Mouse (Mus musculus) layer of hippocampus, postnatal 36 days (tissue): ENCODE measurements at regions not wholly inside any gene's neighbourhood (a gene's known extent, or its start where the extent isn't known, plus 50 kb on each side); places are given as distances from the start of the nearest gene placed in this dataset.

Experiments used
- DNase-seq, 2 experiments: peaks; one replicate each; pipeline ENCODE4 v3.0.0; 2022
- microRNA-seq, 2 experiments: library from miRNA; unstranded; fragments of <30 nt; microRNA quantifications; one replicate each; pipeline ENCODE4 v1.2.0; 2021

DNA sequence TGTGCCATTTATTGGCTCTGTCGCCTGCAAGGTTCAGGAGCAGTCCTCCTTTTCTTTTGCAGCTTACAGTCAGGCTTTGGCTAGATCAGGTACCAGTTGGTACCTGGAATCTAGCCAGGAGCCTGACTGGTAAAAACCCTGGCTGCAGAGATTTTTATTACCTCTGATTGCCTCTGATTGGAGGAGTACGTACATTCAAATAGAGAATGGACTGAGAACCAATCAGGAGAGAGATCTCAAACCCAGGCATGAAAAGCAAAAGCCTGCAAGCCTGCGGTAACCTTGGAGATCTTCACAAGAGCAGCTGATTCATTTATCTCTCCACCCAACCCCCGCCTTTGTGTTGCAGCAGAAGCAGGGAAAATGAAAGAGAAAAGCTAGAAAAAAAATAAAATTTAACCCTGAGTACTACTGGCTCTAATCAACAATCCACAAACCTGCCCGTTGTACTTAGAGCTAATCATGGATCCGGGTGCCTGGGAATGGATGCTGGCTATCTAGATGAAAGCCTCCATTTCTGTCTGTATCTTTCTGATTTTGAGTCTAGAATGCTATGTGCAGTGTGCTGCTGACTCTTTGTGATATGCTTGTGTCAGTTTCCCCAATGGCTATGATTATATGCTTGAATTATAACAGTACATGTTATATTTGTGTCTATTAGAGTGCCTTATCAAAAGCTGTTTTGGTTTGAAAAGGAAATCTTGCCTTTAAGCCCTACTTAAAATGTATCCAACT is 406.2 kb upstream of the Ndn start:
- peak; percentile 31 to 60 for DNase-seq

DNA sequence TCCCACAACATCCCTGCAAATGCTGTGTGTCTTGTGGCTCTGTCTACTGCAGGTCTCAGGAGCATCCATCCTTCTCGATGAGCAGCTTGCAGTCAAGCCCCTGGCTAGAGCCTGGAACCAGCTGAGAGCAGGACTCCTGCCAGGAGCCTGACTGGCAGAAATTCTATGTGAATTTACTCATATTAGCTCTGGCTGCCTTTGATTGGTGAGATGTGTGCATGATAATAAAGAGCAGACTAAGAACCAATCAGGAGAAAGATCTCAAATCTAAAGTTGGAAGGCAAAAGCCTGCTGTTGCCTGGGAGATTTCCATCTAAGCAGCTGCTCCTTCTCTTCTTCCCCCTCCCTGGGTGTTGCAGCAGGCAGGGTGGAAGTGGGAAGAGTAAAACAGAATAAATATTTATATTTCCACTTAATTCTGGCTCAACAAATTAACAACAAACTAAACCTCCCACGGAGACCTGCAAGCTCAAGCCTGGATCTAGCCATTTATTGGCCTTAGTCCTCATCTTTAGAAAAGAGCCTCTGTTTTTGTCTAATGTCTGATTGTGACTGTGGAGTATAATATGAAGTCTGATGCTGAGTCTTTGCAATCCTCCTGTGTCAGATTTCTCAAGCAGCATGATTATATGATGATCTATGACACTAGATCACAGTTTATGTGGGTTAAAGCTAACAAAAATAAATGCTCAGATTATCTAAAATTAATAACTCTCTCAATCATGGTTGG is 364.0 kb upstream of the Ndn start:
- peak; percentile 56 to 59 for DNase-seq

DNA sequence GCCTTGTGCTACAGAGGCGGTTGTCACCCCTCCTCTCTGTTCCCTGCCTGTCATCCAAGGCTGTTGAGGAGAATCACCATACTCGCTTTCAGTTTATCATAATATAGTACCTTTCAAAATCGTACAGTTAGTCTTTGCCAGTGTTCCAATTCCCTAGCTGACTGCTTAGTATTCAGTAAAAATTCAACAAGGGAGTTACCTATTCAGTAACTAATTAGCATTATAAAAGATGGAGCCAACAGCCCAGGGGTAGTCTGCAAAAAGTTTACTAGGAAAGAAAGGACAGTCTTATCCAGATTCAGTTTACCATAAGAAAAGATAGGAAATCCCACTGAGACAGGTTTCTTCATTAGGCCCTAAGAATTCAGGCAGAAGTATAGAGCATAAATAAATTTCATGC is 319.7 kb upstream of the Ndn start:
- DNase-seq, result no peak

DNA sequence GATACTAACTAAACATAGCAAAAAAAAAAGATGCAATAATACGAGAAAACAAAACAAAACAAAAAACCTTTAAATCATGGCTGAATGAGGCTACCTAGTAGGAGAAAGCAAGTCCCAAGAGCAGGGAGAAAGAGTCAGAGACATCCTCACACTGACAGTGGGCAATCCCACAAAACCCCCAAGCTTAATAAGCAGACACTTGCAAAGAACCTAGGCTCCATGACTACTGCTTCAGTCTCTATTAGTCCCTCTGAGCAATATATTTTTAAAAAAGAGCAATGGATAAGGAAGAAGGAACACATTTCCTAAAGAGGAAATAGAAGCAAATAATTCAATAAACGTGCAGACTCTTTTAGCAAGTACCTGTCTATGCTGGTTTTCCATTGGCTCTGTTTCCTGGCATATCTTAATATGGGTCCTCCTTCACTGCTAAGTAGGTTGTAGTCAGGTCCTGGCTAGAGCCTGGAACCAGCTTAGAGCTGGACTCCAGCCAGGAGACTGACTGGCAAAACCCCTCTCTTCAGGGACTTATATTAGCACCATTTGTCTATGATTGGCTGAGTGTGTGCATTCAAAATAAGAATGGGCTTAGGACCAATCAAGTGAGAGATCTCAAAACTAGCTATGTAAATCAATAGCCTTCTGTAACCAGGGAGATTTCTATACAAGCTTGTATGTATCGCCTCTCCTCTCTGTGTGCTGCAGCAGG is 300.5 kb upstream of the Ndn start:
- DNase-seq, result peak; percentile 6 to 15

DNA sequence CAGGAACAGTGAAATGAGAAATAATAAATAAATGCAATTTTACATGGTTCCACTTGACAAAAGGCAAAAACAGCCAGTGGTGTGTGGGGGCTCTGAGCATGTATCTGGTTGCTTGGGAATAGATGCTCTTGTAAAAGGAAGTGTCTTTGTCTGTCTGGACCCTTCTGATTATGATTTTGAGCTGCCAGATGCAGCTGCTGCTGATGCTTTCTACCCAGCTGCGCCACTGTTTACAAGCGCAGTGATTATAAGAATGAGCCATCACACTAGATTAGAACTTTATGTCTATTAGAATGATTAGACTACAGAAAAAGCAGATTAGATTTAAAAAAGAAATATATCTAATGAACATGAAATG is 299.9 kb upstream of the Ndn start:
- DNase-seq, result no peak

DNA sequence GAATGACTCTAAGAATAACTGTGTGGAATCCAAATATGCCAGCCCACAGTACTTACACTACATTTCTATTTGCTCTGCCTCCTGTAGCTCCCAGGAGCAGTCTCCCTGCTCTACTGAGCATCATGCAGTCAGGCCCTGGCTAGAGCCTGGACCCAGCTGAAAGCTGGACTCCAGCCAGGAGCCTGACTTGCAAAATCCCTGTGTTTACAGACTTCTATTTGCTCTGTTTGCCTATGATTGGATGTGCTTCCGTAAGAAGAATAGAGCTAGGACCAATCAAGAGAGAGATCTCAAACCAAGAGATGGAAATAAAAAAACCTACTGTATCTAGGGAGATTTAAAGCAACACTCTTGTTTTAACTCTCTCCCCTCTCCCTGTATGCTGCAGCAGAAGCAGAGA is 267.8 kb upstream of the Ndn start:
- no peak for DNase-seq

DNA sequence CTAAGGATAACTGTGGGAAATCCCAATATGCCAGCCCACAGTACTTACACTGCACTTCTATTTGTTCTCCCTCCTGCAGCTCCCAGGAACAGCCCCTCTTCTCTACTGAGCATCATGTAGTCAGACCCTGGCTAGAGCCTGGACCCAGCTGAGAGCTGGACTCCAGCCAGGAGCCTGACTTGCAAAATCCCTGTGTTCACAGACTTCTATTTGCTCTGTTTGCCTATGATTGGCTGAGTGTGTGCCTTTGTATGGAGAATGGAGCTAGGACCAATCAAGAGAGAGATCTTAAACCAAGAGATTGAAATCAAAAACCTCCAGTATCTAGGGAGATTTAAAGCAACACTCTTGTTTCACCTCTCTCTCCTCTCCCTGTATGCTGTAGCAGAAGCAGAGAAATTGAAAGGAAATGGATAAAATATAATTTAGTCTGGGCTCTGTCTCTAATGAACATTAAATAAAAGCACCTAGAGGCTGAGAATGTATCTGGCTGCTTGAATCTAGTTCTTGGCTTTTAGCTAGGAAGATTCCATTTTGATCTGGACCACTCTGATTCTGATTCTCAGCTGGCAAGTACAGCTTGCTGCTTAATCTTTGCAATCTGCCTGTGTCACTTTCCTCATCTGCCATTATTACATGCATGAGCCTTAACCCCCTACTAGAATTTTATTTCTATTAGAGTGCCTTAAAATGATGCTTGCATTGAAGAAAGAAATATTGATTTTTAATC is 261.1 kb upstream of the Ndn start:
- peak in 1 of 2 experiments; percentile 10 for DNase-seq

Small RNA genes lying in the stretch of these regions (microRNA-seq; reads per million reads assigned to microRNA genes)
- gene Gm24923 (0.30 to 0.63 reads per million in 2 experiments), gene Mir344-2 (0 reads per million in 2 experiments), gene Mir344f (2.8 to 3.6 reads per million in 2 experiments), gene Mir344g (2.5 to 3.0 reads per million in 2 experiments), gene Mir344i (0 reads per million in 2 experiments)
